Mouse (Mus musculus) neural tube, embryonic 11.5 days (tissue): ENCODE data around the gene Pdcd11. TPM values are rescaled to one million over a fixed set of nuclear protein-coding genes. Genes with fewer than 3 reads are reported as not detected.

Experiments
- ATAC-seq: fragments of 200-750 bp; cut with Nextera tagmentation; 2 replicates; pipeline ENCODE4 v1.8.0; 2017; ENCODE audit warnings: moderate number of reproducible peaks, mild to moderate bottlenecking, moderate TSS enrichment, moderate library complexity; ENCODE audit not compliant: insufficient read depth, low FRiP score, low TSS enrichment
- DNase-seq: peaks from one replicate; pipeline ENCODE4 v3.0.0-alpha.2; 2015; ENCODE audit warnings: low spot score
- H3K27ac ChIP-seq: fragments of 300-500 bp; sonication (generic); 2 replicates; pipeline ENCODE4 v1.5.1; 2014; ENCODE audit warnings: low read depth, mild to moderate bottlenecking, low read length
- H3K27me3 ChIP-seq: fragments of 300-500 bp; sonication (generic); 2 replicates; pipeline ENCODE4 v1.6.1; 2014; ENCODE audit warnings: mild to moderate bottlenecking, low read length, mixed read lengths; ENCODE audit not compliant: control insufficient read depth, insufficient read depth
- H3K36me3 ChIP-seq: fragments of 300-500 bp; sonication (generic); 2 replicates; pipeline ENCODE4 v1.6.1; 2014; ENCODE audit warnings: mild to moderate bottlenecking, low read length, moderate library complexity, mixed read lengths; ENCODE audit not compliant: control insufficient read depth, insufficient read depth
- H3K4me1 ChIP-seq: fragments of 300-500 bp; sonication (generic); 2 replicates; pipeline ENCODE4 v1.6.1; 2014; ENCODE audit warnings: low read length, mixed read lengths; ENCODE audit not compliant: control insufficient read depth, insufficient read depth
- H3K4me2 ChIP-seq: fragments of 300-500 bp; sonication (generic); 2 replicates; pipeline ENCODE4 v1.6.1; 2014; ENCODE audit warnings: low read depth, mild to moderate bottlenecking, moderate library complexity
- H3K4me3 ChIP-seq: fragments of 300-500 bp; sonication (generic); 2 replicates; pipeline ENCODE4 v1.5.1; 2014; ENCODE audit warnings: low read depth, low read length
- H3K9ac ChIP-seq: fragments of 300-500 bp; sonication (generic); 2 replicates; pipeline ENCODE4 v1.6.1; 2014; ENCODE audit warnings: mild to moderate bottlenecking, low read length
- H3K9me3 ChIP-seq: fragments of 300-500 bp; sonication (generic); 2 replicates; pipeline ENCODE4 v1.6.1; 2016; ENCODE audit warnings: low read length; ENCODE audit not compliant: control insufficient read depth
- WGBS: fragments of 180-500 bp; shearing (Covaris S2); extraction: QIAGEN DNeasy Blood & Tissue Kit; methylation state at CpG from one replicate; pipeline ENCODE4 v1.1.7; 2014; 5-methylcytosine and 5-hydroxymethylcytosine counted together
- polyA plus RNA-seq: library from polyadenylated mRNA; unstranded; fragments of >200 nt; fragmentation: Nextera tagmentation; extraction: Ambion mirVana; gene quantifications from 2 replicates; pipeline ENCODE4 v1.2.1, GENCODE M21; 2014

Pdcd11 gene
- polyA plus RNA-seq, 1 experiment from 2014 or later: 11.0 TPM

DNA sequence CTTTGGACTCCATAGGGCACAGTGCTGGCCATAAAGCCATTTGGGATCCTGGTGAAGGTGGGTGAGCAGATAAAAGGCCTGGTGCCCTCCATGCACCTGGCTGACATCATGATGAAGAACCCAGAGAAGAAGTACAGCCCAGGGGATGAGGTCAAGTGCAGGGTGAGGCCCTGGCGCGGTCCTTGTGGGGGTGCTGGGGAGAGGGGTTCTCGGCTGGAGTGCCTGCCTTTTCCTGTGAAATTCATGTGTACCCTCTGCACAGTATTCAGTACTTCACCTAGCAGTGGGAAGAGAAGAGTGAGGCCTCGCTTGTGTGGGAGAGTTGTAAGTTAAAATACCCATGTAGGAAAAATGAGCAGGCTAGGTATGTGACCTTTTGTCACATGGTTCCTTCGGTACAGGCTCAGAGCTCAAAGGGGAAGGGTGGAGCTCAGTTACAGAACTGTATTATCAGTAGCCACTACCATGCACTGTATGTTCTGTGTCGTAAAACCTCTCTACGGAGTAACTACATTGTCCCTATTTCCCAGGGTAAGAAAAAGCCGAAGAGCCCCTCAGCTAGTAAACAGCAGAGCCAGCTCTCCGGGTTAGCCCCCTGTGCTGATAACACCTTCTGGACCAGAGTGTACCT lies 14.2 kb downstream of the Pdcd11 start:
- 96% methylated on average over 9 of the region's 9 CpGs for WGBS
- H3K36me3 ChIP-seq: peaks cover 24% of the 10 kb centered on the region
- H3K4me2 ChIP-seq: no peak overlapping the region
- H3K27ac ChIP-seq: no peak overlapping the region
- ATAC-seq (no peak), DNase-seq (no peak)
- H3K27me3 ChIP-seq: no peaks in the 10 kb centered on the region
- no peaks in the 10 kb centered on the region for H3K4me1 ChIP-seq
- no peak overlapping the region for H3K4me3 ChIP-seq
- no peaks in the 10 kb centered on the region for H3K9me3 ChIP-seq
- no peak overlapping the region for H3K9ac ChIP-seq

DNA sequence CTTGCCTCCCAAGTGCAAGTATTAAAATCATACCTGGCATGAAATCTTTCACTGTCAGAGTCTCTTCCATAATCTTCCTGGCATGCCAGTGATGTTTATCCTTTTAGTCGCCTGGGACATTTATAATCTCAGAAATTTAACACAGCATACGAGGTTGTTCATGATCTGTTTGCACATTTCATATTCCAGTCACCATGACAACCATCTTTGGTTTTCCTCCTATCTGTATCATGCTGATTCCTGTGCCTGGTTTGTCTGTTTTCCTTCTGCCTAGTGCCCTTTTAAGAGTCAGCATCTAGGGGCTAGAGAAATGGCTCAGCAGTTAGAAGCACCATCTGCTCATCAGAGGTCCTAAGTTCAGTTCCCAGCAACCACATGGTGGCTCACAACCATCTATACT lies 28.1 kb downstream of the Pdcd11 start:
- Histone ChIP-seq H3K9me3 (no peaks in the 10 kb centered on the region), H3K4me2 (no peak overlapping the region), H3K4me3 (no peak overlapping the region), H3K27ac (no peak overlapping the region), H3K36me3 (peaks cover 8% of the 10 kb centered on the region), H3K27me3 (no peaks in the 10 kb centered on the region), H3K4me1 (no peaks in the 10 kb centered on the region), H3K9ac (no peak overlapping the region)
- ATAC-seq (no peak), DNase-seq (no peak)
- WGBS: 93% methylated on average over 2 of the region's 2 CpGs

DNA sequence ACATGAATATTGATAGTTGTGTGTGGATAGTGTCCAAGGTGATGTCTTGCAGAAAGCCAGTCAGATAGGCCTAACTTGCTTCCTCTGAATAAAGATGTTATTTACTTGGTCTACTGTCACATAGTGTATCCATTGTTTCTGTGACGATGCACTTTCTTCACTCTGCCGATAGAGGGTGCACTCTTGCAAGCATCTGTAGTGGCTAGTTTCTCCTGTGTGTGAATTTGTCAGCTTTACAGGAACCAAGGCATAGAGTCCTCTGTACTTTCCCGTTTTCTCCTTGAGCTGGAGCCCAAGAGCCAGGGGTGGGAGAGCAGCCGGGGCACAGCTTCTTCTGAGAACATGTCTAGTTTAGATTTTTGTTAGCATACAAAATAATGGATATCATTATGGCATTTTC lies 30.5 kb downstream of the Pdcd11 start:
- H3K9ac ChIP-seq: no peak overlapping the region
- DNase-seq: no peak
- no peak for ATAC-seq
- WGBS: 43% methylated on average over 4 of the region's 4 CpGs
- H3K27ac ChIP-seq: no peak overlapping the region
- H3K4me1 ChIP-seq: no peaks in the 10 kb centered on the region
- peaks cover 13% of the 10 kb centered on the region for H3K36me3 ChIP-seq
- H3K4me3 ChIP-seq: no peak overlapping the region
- no peak overlapping the region for H3K4me2 ChIP-seq
- no peaks in the 10 kb centered on the region for H3K9me3 ChIP-seq
- no peaks in the 10 kb centered on the region for H3K27me3 ChIP-seq

DNA sequence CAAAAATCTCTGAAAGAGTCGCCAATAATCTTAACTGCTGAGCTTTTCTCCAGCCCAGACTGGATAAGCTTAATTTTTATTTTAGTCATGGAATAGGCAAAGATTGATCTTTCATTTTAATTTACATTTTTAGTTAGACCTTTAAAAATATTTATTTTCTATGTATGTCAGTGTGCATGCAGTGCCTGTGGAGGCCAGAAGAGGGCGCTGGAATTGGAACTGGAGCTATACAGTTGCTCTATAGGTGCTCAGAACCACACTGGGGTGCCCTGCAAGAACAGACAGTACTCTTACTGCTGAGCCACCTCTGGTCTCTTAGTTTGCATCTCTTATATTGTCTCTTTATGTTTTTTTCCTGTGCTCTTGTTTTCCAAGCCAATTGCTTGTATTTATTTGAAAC lies 32.2 kb downstream of the Pdcd11 start:
- DNase-seq (peak; percentile 38), ATAC-seq (no peak)
- WGBS: 26% methylated on average over 2 of the region's 2 CpGs
- H3K4me1 ChIP-seq: no peaks in the 10 kb centered on the region
- H3K4me3 ChIP-seq: no peak overlapping the region
- H3K9me3 ChIP-seq: no peaks in the 10 kb centered on the region
- H3K9ac ChIP-seq: no peak overlapping the region
- no peaks in the 10 kb centered on the region for H3K27me3 ChIP-seq
- H3K4me2 ChIP-seq: no peak overlapping the region
- H3K27ac ChIP-seq: no peak overlapping the region
- H3K36me3 ChIP-seq: peaks cover 13% of the 10 kb centered on the region

DNA sequence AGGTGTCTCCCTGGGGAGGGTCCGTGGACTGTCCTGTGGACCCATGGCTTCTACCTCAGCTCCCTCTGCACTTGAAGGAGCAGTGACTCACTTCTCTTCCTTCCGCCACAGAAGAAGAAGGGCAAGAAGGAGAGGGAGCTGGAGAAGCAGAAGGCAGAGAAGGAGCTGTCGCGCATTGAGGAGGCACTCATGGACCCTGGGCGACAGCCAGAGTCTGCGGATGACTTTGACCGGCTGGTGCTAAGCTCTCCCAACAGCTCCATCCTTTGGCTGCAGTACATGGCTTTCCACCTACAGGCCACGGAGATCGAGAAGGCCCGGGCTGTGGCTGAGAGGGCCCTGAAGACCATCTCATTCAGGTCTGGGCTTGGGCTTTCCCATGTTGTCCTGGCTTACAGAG lies 37.6 kb downstream of the Pdcd11 start:
- Histone ChIP-seq H3K27ac (no peak overlapping the region), H3K4me2 (no peak overlapping the region), H3K9me3 (no peaks in the 10 kb centered on the region), H3K4me1 (no peaks in the 10 kb centered on the region), H3K9ac (no peak overlapping the region), H3K4me3 (no peak overlapping the region), H3K36me3 (peaks cover 34% of the 10 kb centered on the region), H3K27me3 (no peaks in the 10 kb centered on the region)
- DNase-seq: no peak
- WGBS: 96% methylated on average over 10 of the region's 10 CpGs
- ATAC-seq: no peak

DNA sequence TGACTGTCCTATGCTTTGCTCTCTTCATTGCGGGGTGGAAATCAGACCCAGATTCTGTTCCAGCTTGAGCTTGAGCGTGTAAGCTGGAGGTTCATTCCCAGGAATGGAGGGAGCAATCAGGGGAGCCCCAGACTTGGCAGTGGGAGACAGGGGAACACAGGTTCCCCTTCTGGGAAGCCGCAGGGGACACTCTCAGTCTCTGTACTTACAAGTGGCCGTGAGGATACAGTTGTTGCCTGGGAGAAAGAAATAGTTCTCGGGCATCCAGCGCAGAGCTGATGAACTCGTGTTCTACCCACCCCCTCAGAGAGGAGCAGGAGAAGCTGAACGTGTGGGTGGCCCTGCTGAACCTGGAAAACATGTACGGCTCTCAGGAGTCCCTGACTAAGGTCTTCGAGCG lies 38.3 kb downstream of the Pdcd11 start:
- no peaks in the 10 kb centered on the region for H3K4me1 ChIP-seq
- H3K4me3 ChIP-seq: no peak overlapping the region
- no peak overlapping the region for H3K4me2 ChIP-seq
- H3K36me3 ChIP-seq: peaks cover 34% of the 10 kb centered on the region
- no peaks in the 10 kb centered on the region for H3K27me3 ChIP-seq
- 89% methylated on average over 11 of the region's 11 CpGs for WGBS
- H3K9me3 ChIP-seq: no peaks in the 10 kb centered on the region
- DNase-seq (no peak), ATAC-seq (no peak)
- no peak overlapping the region for H3K9ac ChIP-seq
- no peak overlapping the region for H3K27ac ChIP-seq

DNA sequence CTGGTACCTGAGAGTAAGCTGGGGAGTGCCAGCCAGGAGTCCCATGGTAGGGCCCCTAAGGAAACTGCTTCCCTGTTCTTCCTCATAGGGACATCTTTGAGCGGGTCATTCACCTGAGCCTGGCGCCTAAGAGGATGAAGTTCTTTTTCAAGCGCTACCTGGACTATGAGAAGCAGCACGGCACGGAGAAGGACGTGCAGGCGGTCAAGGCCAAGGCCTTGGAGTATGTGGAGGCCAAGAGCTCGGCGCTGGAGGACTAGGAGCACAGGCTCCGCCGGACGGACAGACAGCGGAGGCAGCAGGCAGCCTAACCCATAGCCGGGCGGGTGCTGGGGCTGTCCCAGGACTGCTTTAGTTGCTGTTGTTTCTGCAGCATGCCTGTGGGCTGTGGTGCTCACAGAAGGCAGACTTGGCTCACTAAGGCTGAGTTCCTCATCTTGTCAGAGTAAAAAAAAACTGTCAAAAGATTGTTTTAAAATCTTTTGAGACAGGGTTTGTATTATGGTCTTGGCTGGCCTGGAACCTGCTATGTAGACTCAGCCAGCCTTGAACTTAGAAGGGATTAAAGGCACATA lies 40.1 kb downstream of the Pdcd11 start:
- peaks cover 29% of the 10 kb centered on the region for H3K36me3 ChIP-seq
- WGBS: 96% methylated on average over 15 of the region's 15 CpGs
- no peak for DNase-seq

DNA sequence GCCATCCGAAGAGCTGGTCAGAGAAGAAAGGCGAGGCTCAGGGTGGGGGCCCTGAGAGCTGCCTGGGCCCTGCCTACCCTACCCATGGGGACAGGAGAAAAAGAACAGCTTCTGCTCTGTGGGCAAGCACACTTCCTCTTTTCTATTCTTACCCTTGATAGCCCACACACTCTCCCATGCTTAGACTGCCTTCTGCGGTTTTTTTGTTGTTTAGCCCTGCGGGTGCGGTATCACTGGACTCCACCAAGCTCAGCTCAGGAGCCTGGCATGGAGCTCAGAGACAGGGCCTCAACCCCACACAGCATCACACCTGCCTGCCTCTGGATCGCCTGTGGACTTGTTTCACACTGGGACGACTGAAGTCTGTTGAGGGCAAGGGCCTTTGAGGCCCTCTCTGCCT lies 42.6 kb downstream of the Pdcd11 start:
- 91% methylated on average over 7 of the region's 7 CpGs for WGBS
- peaks cover 8% of the 10 kb centered on the region; the same call in 1 of the 2 replicates for H3K4me1 ChIP-seq
- DNase-seq (no peak), ATAC-seq (no peak)
- no peaks in the 10 kb centered on the region for H3K27me3 ChIP-seq
- no peak overlapping the region for H3K4me3 ChIP-seq
- no peak overlapping the region for H3K4me2 ChIP-seq
- H3K27ac ChIP-seq: no peak overlapping the region
- H3K9ac ChIP-seq: no peak overlapping the region
- H3K9me3 ChIP-seq: no peaks in the 10 kb centered on the region
- peaks cover 19% of the 10 kb centered on the region for H3K36me3 ChIP-seq

More for the DNA sequence above, 40.1 kb downstream of the Pdcd11 start:
- Histone ChIP-seq H3K27me3 (no peaks in the 10 kb centered on the region), H3K27ac (no peak overlapping the region), H3K4me1 (no peaks in the 10 kb centered on the region), H3K4me2 (no peak overlapping the region), H3K4me3 (no peak overlapping the region), H3K9me3 (no peaks in the 10 kb centered on the region), H3K9ac (no peak overlapping the region)
- ATAC-seq: no peak

DNA sequence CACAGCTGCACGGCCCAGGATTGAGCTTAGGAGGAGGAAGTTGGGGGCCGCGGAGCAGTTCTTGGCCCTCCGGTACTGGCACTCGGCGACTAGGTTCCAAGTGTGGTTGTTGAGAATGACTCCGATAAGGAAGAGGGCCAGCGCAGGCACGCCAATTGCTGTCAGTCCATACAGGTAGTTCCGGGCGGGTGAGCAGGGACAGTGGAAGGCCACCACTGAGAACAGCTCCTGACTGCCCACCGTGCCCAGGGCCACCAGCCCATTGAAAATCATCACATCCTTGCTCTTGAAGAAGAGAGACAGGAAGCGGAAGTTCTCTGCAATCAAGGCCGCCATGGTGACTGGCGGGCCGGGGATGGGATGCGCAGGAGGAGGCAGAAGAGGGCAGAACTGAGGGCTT lies 45.0 kb downstream of the Pdcd11 start:
- Histone ChIP-seq H3K27me3 (no peaks in the 10 kb centered on the region), H3K4me2 (no peak overlapping the region), H3K4me1 (peaks cover 8% of the 10 kb centered on the region; the same call in 1 of the 2 replicates), H3K36me3 (0 out of 2 replicates have a peak, but pooled peaks cover 3% of the 10 kb centered on the region), H3K9ac (no peak overlapping the region), H3K9me3 (no peaks in the 10 kb centered on the region), H3K4me3 (no peak overlapping the region), H3K27ac (no peak overlapping the region)
- ATAC-seq (no peak), DNase-seq (no peak)
- WGBS: 93% methylated on average over 17 of the region's 17 CpGs
